Mouse (Mus musculus) kidney, embryonic 16.5 days (tissue): Measurements from ENCODE around the gene Mapk11. TPM values are rescaled to one million over a fixed set of nuclear protein-coding genes. Genes with fewer than 3 reads are reported as not detected.
A peak's percentile ranks its signal among the peaks of the same experiment; 100 is the strongest.

ENCODE experiments used
- ATAC-seq: fragments of 200-750 bp; cut with Nextera tagmentation; 2 replicates; pipeline ENCODE4 v1.8.0; 2017; ENCODE audit warnings: moderate TSS enrichment; ENCODE audit not compliant: low FRiP score, low TSS enrichment
- H3K27ac ChIP-seq: fragments of 300-500 bp; sonication (generic); 2 replicates; pipeline ENCODE4 v1.5.1; 2014; ENCODE audit warnings: low read length
- H3K27me3 ChIP-seq: fragments of 300-500 bp; sonication (generic); 2 replicates; pipeline ENCODE4 v1.6.1; 2014; ENCODE audit warnings: low read length, control low read depth, mixed read lengths; ENCODE audit not compliant: insufficient read depth
- H3K36me3 ChIP-seq: fragments of 300-500 bp; sonication (generic); 2 replicates; pipeline ENCODE4 v1.6.1; 2014; ENCODE audit warnings: low read length, control low read depth, mixed read lengths; ENCODE audit not compliant: insufficient read depth
- H3K4me1 ChIP-seq: fragments of 300-500 bp; sonication (generic); 2 replicates; pipeline ENCODE4 v1.6.1; 2014; ENCODE audit warnings: low read length, control low read depth, mixed read lengths; ENCODE audit not compliant: insufficient read depth
- H3K4me2 ChIP-seq: fragments of 300-500 bp; sonication (generic); replicated peaks from 2 replicates; pipeline ENCODE4 v1.6.1; 2014; ENCODE audit warnings: low read depth, low read length
- H3K4me3 ChIP-seq: fragments of 300-500 bp; sonication (generic); 2 replicates; pipeline ENCODE4 v1.5.1; 2014; ENCODE audit warnings: mild to moderate bottlenecking, low read length
- H3K9ac ChIP-seq: fragments of 300-500 bp; sonication (generic); replicated peaks from 2 replicates; pipeline ENCODE4 v1.6.1; 2014; ENCODE audit warnings: low read length
- H3K9me3 ChIP-seq: fragments of 300-500 bp; sonication (generic); 2 replicates; pipeline ENCODE4 v1.6.1; 2016; ENCODE audit warnings: low read length, control low read depth
- WGBS: fragments of 180-500 bp; shearing (Covaris S2); extraction: QIAGEN DNeasy Blood & Tissue Kit; methylation state at CpG from one replicate; pipeline ENCODE4 v1.1.7; 2014; 5-methylcytosine and 5-hydroxymethylcytosine counted together
- polyA plus RNA-seq: library from polyadenylated mRNA; unstranded; fragments of >200 nt; fragmentation: Nextera tagmentation; extraction: Ambion mirVana; gene quantifications from 2 replicates; pipeline ENCODE4 v1.2.1, GENCODE M21; 2015

The Mapk11 gene
- polyA plus RNA-seq = 16.0 and 16.4 TPM in 2 replicates

DNA sequence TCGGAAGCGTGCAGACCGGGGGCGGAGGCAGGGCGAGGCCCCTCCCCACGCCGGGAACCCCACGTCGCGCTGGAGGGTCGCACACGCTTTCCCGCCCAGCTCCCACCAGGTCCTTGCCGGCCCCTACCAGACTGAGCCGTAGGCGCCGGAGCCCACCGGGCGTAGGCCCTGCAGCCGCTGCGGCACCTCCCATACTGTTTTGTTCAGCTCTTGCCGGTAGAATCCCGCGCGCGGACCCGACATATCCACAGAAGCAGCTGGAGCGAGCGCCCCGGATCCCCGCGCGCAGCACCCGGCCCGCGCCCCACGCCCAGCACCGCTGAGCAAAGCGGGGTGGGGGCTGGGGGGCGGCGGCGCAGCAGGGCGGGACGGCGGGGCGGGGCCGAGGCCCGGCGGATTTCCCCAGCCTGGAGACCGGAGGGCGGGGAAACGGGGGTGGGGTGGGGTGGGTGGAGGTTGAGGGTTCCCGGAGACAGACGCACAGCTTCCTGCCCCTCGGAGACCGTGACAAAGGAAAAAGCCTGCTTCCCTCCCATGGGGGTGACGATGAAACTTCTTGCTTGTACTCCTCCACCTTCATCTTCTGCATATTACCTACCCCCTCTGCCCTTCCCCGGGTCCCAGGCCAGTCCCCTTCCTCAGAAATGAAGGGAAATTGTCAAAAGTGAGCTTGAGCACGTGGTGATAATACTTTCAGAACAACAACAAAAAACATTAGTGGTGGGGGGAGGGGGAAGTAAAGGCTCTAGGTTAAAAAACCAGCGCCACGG lies at the start of gene Mapk11:
TSS of gene Mapk11 (minus strand) at position 358 of the 770 bp plus-strand sequence.
- Histone ChIP-seq H3K36me3 (peaks cover 8% of the 10 kb centered on the region; the same call in 1 of the 2 replicates), H3K27ac (peak within 1 kb of the TSS; percentile 37; the same call in 1 of the 2 replicates), H3K4me1 (peaks cover 36% of the 10 kb centered on the region), H3K27me3 (peaks cover 4% of the 10 kb centered on the region; the same call in 1 of the 2 replicates), H3K9me3 (no peaks in the 10 kb centered on the region), H3K4me3 (peak within 1 kb of the TSS; percentile 69), H3K4me2 (peak within 1 kb of the TSS; percentile 93), H3K9ac (peak within 1 kb of the TSS; percentile 74)
- under 1% methylated on average over 52 of the region's 61 CpGs for WGBS
- peak; percentile 52 for ATAC-seq

DNA sequence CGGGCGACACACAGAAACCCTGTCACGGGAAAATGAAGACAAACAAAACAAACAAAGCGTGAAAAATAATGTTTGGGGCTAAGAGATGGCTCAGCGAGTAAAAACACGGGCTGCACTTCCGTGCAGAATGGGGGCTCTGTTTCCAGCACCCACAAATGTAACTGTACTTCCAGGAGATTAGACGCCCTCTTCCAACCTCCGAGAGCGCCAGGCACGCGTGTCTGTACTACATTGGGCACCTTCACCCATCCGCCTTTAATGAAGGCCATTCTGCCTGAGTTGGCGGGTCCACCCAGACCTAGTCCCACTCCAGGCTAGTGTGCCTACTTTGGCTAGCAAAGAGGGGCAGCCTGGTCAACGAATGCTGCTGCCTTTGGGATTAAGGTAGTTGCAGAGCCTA lies 47.6 kb upstream of the Mapk11 start:
- Histone ChIP-seq H3K4me2 (peak overlapping the region; percentile 61), H3K4me3 (peak overlapping the region; percentile 97), H3K9ac (peak overlapping the region; percentile 99), H3K27ac (no peak overlapping the region), H3K27me3 (no peaks in the 10 kb centered on the region), H3K9me3 (0 out of 2 replicates have a peak, but pooled peaks cover under 1% of the 10 kb centered on the region), H3K36me3 (no peaks in the 10 kb centered on the region), H3K4me1 (peaks cover 13% of the 10 kb centered on the region)
- 76% methylated on average over 15 of the region's 15 CpGs for WGBS
- ATAC-seq = no peak

DNA sequence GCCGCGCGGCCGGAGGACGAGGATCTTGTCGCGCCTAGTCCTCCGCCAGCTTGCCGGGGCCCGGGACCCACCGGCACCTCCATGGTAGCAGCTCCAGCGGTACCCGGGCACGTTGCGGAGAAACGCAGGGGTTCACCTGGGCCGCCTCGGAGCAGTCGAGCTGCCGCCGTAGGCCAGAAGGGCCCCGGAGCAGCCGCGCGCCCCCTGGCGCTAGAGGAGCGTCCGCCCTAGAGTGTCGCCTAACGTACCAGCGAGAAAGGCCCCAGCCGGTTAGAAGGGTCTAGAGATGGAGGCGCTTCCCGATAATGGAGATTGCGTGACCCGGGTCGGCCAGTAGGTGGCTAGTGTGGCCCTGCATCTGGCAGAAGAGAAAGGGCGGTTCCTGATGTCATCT lies 46.9 kb upstream of the Mapk11 start, which contains the start of gene Dennd6b:
TSS of gene Dennd6b (minus strand) at position 184 of the 394 bp plus-strand sequence.
- H3K36me3 ChIP-seq = no peaks in the 10 kb centered on the region
- H3K4me2 ChIP-seq = peak within 1 kb of the TSS; percentile 61
- H3K9me3 ChIP-seq = no peaks in the 10 kb centered on the region
- H3K9ac ChIP-seq = peak within 1 kb of the TSS; percentile 99
- peaks cover 13% of the 10 kb centered on the region for H3K4me1 ChIP-seq
- peak within 1 kb of the TSS; percentile 99 for H3K27ac ChIP-seq
- H3K4me3 ChIP-seq = peak within 1 kb of the TSS; percentile 97
- H3K27me3 ChIP-seq = no peaks in the 10 kb centered on the region
- WGBS = 0% methylated on average over 38 of the region's 38 CpGs
- peak; percentile 99 for ATAC-seq

- WGBS = under 1% methylated on average over 25 of the region's 25 CpGs
- H3K4me1 ChIP-seq = peaks cover 13% of the 10 kb centered on the region
These were observed 46.4 kb upstream of the Mapk11 start for GRCm38 (mm10) chr15:89195690-89196312.

GRCm38 (mm10) chr15:89195261-89195681 lies 45.8 kb upstream of the Mapk11 start:
- H3K36me3 ChIP-seq = 0 out of 2 replicates have a peak, but pooled peaks cover 3% of the 10 kb centered on the region
- H3K9me3 ChIP-seq = no peaks in the 10 kb centered on the region
- H3K4me3 ChIP-seq = peak overlapping the region; percentile 97
- peaks cover 13% of the 10 kb centered on the region for H3K4me1 ChIP-seq
- peak; percentile 3; the same call in 1 of the 2 replicates for ATAC-seq
- peak overlapping the region; percentile 61 for H3K4me2 ChIP-seq
- H3K27ac ChIP-seq = peak overlapping the region; percentile 99
- 46% methylated on average over 6 of the region's 6 CpGs for WGBS
- peak overlapping the region; percentile 99 for H3K9ac ChIP-seq
- H3K27me3 ChIP-seq = no peaks in the 10 kb centered on the region

More at GRCm38 (mm10) chr15:89195690-89196312, 46.4 kb upstream of the Mapk11 start:
- Histone ChIP-seq H3K27me3 (no peaks in the 10 kb centered on the region), H3K36me3 (0 out of 2 replicates have a peak, but pooled peaks cover under 1% of the 10 kb centered on the region), H3K9me3 (no peaks in the 10 kb centered on the region), H3K4me3 (peak overlapping the region; percentile 97), H3K9ac (peak overlapping the region; percentile 99), H3K27ac (peak overlapping the region; percentile 99), H3K4me2 (peak overlapping the region; percentile 61)
- ATAC-seq = peak; percentile 96

DNA sequence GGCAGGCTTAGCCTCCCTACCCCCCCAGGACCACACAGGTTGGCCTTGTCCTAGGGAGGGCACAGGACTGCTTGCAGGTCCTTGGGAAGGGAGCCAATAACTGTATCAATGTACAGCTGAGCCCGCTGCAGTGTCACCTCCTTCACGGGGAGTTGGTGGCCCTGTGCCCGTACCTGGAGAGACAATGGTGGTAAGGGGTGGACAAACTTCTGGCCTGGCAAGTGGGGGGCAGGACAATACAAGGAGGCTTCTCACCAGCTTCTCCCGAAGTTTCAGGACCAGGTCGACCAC lies 35.5 kb upstream of the Mapk11 start:
- WGBS = 85% methylated on average over 5 of the region's 5 CpGs
- Histone ChIP-seq H3K9me3 (no peaks in the 10 kb centered on the region), H3K27ac (no peak overlapping the region), H3K4me1 (peaks cover 19% of the 10 kb centered on the region), H3K27me3 (no peaks in the 10 kb centered on the region), H3K9ac (no peak overlapping the region), H3K4me3 (no peak overlapping the region), H3K36me3 (no peaks in the 10 kb centered on the region), H3K4me2 (no peak overlapping the region)
- no peak for ATAC-seq

DNA sequence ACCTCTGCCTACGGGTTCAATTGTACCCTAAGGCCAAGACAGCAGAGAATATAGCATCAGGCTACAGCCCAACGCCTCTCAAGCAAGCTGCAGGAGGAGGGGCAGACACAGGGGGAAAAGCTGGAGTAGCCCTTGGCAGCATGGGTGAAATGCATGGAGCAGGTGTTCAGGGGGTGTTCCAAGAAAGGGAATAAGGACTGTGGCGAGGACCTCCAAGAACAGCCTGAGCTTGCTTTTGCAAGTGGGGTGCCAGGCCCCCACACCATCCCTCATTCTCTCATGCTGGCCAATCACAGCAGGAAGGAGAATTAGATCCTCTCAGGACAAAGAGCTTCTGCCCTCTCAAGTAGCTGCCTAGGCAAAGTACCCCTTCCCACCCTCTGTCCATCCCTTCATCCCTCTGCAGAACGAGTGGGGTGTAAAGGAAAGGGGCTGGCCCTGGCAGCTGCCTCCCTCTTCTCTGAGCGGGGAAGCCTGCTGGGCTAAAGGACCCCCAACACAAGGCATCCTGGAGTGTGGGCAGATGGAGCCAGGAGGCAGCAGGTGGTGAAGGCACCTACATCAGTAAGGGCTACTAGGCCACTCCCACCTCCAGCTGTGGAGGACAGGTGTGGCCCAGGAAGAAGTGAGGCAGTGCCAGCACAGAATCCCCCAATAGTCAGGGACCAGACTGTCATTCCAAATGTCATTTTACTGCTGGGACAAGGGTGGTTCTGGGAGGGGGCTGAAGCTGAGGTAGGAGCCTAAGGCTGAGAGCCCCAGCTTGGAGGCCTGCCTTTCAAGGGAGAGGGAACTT lies 34.9 kb upstream of the Mapk11 start:
- Histone ChIP-seq H3K27ac (no peak overlapping the region), H3K9me3 (no peaks in the 10 kb centered on the region), H3K4me3 (no peak overlapping the region), H3K27me3 (no peaks in the 10 kb centered on the region), H3K36me3 (no peaks in the 10 kb centered on the region), H3K9ac (no peak overlapping the region), H3K4me2 (no peak overlapping the region), H3K4me1 (peaks cover 20% of the 10 kb centered on the region)
- no peak for ATAC-seq
- 73% methylated on average over 5 of the region's 5 CpGs for WGBS

DNA sequence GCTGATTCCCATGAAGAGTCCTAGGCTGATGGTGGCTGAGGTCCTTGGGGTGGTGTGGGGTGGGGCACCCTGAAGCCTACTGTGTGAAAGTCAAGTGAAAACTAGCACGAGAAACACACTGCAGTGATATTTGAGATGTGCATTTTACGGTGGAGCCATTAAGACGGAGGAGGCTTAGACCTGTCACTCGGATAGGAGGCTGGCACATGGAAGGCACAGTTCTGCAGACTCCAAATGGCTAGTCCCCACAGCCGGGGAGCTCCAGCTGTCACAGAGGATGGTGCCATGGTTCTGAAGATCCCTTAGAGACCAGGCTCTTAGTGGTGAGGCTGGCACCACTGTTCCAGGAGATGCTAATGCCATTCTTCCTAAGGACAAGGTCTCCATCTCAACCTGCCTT lies 33.4 kb upstream of the Mapk11 start:
- Histone ChIP-seq H3K9me3 (no peaks in the 10 kb centered on the region), H3K27ac (peak overlapping the region; percentile 51; the same call in 1 of the 2 replicates), H3K9ac (no peak overlapping the region; the same call in 1 of the 2 replicates), H3K4me2 (no peak overlapping the region), H3K27me3 (no peaks in the 10 kb centered on the region), H3K36me3 (no peaks in the 10 kb centered on the region), H3K4me1 (peaks cover 35% of the 10 kb centered on the region), H3K4me3 (no peak overlapping the region)
- WGBS = 30% methylated on average over 5 of the region's 5 CpGs
- ATAC-seq = no peak

DNA sequence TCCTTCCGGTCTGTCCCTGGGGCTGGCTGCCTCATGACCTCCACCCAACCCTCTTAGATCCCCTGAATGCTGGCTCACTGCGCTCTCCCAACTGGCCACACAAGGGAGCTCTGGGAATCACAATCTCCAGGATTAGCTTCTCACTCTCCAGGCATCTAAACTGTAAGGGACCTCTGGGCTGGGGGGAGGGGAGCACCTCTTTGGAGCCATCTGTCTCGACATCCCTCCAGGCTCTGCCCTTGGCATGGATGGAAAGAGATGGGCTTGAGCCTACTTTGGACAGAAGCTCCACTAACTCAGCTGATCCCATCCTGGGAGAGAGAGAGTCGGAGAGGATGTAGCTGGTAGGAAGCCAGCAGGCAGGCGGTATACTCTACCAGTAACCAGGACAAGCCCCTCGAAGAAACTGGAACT lies 32.9 kb upstream of the Mapk11 start:
- H3K4me2 ChIP-seq = no peak overlapping the region
- H3K9ac ChIP-seq = peak overlapping the region; percentile 43; the same call in 1 of the 2 replicates
- H3K4me1 ChIP-seq = peaks cover 40% of the 10 kb centered on the region
- no peak for ATAC-seq
- H3K27me3 ChIP-seq = no peaks in the 10 kb centered on the region
- H3K4me3 ChIP-seq = no peak overlapping the region
- H3K36me3 ChIP-seq = no peaks in the 10 kb centered on the region
- no peaks in the 10 kb centered on the region for H3K9me3 ChIP-seq
- 27% methylated on average over 6 of the region's 6 CpGs for WGBS
- peak overlapping the region; percentile 51; the same call in 1 of the 2 replicates for H3K27ac ChIP-seq
